Mouse (Mus musculus) embryo, embryonic 11 days (tissue): ENCODE data around the gene Defb26.

ENCODE experiments used
- DNase-seq: peaks from one replicate; pipeline ENCODE4 v3.0.0-alpha.2; 2015

Gene Defb26

DNA sequence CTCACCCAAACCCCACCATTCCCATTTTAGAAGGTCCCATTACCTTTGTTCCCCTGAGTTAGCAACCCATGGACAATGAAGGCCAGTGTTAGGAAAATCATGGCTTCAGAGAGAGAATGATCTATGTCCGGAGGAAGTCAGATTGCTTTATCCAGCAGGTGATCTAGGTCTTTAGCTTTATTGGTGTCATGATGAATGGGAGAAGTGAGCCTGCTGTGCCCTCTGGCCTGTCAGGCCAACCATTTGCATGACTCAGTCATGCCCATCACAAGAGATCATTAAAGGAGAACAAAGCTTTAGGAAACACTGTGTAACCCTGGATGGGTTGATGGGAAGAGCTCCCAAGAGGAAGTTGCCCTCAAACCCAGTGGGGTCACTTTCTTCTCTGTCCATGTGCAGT is at the start of gene Defb26:
Gene Defb26, minus strand, starts transcription at position 101 of the 400 bp plus-strand sequence.
- no peak for DNase-seq

DNA sequence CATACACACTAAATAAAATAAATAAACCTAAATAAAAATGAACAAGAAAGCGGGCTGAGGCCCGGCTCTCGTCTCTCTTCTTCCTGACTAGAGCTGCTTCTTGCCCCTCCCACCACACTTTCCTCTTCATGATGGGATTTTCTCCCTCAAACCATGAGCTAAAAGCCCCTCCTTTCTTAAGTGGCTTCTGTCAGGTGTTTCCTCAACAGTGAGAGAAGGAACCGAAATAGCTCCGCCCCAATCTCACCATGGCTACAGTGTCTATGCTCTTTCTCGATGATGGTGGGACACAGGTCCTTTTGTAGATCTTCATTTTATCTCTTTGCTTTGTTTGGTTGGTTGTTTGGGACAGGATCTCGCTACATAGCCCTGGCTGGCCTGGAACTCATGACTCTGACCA is 45.2 kb upstream of the Defb26 start:
- no peak for DNase-seq

DNA sequence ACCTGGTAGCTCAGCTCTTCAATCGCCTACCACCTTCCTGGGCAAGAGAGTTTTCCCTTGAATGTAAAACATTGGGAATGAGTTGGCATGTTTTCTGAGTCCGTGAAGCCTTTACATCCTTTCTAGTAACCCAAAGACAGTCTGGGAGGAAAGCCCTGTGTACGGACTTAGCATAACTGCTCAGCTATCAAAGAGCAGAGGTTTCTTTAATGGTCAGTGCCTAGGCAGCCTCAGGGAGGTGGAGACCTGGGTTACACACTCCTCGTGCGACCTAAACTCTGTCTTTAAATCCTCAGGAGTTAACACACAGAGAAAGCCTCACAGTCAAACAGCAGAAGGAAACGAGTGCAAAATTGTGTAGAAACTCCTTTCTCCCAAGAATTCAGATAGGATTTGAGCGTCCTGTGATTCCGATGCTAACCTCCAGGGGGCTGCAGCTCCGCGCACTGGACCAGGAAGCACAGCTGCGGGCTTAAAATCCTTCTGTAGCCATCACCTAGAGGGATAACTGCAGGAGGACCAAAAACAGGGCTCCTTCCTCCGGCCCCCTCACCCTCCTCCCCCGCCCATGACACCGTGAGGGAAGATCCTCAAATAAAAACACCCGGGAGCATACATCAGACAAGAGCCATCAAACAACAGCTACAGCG is 42.4 kb upstream of the Defb26 start:
- DNase-seq: peak; percentile 84

DNA sequence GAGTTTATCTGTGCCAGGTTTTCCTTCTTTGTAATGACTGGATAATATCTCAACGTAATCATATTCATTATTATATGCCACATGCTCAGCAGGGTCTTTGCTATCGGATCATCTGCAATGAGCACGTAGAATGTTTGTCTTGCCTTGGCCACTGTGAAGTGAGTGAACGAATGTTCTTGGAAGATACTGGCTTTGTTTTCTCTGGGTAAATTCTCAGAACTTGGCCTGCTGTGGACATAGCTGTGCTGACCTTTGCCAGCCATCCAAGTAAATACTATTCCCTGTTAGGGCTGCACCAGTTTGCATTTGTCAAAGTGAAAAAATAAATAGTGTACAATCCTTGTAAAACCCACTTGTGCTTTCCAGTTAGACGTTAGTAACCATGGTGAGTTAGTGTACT is 36.6 kb upstream of the Defb26 start:
- no peak for DNase-seq

DNA sequence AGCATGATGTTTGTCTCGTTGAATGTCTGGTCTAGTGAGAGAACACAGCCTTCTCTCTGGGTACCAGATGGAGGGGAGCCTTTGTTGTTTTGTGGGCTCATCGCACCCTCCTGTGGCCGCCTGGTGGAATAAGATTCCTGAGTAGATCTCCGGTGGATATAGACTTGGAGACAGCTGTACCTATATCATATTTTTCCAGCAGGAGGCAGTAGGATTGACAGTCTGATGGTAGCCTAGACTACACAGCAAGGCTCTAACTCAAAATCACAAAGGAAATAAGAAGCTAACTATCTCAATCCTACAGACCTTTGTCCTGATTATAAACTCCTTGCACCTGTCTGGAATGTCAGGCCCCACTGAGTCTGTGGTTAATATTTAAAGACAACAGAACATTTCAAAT is 33.2 kb upstream of the Defb26 start:
- DNase-seq: peak; percentile 71

DNA sequence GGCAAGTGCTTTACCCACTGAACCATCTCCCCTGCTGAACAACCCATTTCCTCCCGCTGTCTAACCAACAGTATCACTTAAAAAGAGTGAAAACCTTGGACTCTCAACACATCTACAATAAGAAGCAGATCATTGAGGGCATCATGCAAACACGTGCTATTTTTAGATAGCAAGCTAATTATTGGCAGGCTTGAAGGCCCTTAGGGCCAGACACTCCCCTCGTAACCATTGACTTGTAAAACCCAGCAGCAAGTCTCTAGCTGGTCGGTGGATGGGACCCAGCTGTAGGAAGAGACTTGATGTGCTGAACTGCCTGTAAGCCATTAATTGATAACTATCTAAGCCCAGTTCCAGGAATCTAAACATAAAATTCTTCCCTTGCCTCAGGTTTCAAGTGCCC is 32.0 kb upstream of the Defb26 start:
- no peak for DNase-seq

DNA sequence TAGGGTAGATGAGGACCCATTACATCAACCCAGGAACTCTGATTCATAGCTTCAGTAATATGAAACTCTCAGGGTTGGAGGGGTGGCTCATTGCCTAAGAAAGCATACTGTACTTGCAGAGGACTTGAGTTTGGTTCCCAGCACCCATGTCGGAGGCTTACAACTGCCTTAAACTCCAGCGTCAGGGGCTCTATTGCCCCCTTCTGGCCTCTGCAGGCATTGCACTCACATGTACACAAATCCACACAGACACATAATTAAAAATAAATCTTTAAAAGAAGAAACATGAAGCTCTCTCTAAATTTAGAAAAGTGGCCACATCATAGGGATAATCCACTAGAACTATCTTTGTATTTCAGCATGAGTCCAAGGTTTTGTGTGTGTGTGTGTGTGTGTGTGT is 31.4 kb upstream of the Defb26 start:
- DNase-seq: no peak

DNA sequence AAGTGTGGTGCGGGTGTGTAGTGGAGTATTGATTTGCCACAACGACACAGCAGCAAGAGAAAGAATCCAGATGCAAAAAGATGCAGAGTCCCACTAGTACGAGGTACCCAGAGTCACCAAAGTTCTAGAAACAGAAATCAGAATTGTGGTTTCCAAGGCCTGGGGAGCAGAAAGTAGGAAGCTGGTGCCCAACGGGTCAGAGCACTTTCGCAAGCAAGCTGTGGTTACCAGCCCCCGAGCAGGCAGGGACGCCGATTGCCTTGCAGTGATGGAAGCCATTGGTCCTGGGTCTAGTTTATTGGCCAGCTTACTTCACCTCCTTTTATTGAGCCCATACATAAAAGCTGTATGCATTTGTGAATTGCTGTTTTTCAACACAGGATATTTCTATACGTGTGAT is 30.5 kb upstream of the Defb26 start:
- no peak for DNase-seq

DNA sequence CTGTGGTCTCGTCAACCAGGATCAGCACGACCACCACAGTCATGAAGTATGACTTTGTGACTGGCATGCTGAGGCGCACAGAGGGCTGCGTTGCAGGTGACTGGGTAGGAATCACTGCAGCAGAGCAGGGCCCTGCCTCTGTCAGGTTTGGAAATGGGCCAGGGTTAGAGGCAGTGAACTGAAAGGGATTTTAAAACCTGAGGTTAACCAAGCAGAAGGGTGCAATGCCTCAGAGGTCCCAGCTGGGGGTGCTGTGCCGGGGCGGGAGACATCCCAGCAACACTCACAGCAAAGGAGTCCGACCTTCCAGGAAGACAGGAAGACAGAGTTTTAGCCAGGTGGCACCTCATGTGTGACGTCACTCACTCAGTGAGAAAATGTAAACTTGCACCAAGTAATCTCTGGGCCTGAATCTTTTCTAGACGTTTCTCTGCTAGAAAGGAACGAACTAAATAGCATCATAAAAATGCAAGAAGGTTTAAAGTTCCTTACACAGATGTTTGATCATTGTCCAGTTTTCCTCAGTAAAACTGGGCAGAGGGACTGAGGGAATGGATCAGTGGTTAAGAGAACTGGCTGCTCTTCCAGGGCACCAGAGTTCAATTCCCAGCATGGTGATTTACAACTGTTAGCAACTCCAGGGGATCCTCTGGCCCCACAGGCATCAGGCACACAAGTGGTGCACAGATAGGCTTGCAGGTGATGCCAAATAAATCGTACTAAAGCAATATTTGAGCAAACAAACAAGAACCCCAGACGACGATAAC is 28.6 kb upstream of the Defb26 start, which contains the start of gene Defb29:
Gene Defb29, minus strand, starts transcription at position 155 of the 767 bp plus-strand sequence.
- DNase-seq: no peak

DNA sequence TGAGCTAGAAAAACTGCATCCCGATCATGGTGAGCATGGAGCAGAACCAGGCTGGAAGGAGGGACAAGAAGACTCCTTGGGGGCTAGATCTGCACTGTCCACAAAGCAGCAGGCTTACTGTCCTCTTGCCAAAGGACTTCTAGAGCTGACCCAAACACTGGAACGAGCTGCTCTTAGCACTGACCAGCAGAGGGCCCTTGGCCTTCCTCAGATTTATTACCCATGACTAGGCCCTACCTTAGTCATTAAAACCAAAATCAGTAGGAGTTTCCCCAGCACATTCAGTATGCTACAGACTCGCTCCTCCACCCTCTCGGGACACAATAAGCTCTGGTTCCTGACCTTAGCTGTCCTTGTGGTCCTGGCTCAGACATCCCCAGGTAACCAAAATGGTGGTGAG is 6.5 kb upstream of the Defb26 start, which contains the start of gene Defb28:
Gene Defb28, plus strand, starts transcription at position 275 of the 400 bp plus-strand sequence.
- DNase-seq: peak; percentile 7

DNA sequence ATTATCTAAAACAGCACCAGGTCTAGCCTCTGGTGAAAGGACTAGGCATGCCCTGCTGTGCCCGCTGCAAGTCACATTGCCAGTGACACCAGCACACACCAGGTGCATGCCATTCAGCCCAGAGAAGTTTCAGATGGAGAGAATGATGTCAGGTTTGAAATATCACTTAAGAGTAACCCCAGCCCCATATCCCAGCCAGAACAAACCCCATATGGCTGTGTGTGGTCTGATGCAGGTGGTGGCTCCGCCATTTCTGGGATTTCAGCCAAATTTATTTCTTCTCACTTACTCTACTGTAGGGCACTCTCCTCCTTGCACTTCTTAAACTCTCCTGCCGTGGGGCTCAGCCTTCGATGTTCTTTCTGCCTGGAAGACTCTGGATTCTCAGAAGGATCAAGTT is 4.6 kb upstream of the Defb26 start:
- DNase-seq: no peak

DNA sequence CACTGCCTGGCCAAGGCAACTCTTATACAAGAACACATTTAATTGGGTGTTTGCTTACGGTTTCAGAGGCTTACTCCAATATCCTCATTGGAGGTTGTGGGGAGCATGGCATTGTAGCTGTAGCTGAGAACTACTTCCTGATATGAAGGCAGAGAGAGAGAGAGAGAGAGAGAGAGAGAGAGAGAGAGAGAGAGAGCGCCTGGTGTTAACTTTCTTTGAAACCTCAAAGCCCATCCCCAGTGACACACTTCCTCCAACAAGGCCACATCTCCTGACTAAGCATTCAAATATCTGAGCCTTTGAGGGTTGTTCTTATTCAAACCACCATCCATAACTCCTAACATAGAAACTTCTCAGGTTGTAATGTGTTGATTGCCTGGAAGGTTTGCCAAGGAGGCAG is 7.5 kb downstream of the Defb26 start:
- no peak for DNase-seq

DNA sequence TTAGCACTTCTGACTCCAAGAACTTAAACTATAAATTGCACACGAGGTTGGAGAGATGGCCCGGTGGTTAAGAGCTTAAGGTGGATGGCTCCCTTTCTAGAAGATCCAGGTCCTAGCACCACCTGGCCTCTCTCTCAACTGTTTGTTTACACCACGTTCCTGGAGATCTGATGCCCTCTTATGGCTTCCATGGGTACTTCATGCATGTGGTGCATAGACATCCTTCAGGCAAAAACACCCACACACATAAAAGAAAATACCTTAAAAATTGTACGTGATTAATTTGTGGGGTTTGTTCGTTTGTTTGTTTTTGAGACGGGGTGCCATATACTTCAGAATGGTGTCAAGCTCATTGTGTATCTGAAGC is 10.6 kb downstream of the Defb26 start:
- no peak for DNase-seq

DNA sequence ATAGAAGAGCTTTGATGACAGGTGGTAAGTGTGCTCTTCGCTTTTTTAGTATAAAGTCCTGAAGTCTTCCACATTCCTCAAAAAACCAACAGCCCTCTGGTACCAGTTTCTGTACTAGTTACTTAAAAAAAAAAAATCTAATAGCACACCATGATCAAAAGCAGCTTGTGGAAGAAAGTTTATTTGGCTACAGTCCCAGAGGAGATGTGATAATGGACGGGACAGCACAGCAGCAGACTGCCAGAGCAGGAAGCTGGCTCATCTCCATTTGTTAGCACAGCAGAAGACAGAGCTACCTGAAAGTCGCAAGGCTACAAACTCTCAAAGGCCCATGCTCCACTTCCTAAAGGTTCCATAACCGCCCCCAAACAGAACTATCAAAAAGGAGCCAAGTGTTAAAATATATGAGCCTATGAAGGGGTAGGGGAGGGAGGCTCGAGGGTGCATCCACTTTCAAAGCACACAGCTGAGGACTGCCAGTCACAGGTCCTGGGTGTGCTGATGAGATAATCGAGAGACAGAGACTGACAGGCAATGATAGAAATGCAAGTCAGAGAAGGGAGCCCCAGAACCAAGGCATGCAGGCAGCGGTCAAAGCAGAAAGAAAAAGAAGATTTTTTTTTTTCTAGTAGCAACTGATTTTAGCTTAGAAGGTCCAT is 11.2 kb downstream of the Defb26 start:
- DNase-seq: no peak

DNA sequence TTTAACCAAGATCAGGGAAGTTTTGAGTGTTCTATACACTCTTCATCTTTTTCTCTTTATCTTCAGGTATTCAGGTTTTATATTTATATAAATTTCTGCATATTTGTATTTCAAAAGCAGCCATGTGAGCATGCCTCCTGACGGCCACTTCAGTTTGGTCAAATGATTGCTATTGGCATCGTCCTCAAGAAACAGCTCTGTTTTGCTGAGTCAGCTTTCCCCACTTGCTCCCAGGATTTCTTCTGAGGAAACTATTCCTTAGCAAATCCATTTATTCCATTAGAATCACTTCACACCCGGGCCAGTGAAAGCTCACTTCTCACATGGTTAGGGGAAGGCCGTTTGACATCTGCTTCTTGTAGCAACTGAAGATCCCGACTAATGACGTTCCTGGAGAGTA is 13.5 kb downstream of the Defb26 start:
- no peak for DNase-seq

DNA sequence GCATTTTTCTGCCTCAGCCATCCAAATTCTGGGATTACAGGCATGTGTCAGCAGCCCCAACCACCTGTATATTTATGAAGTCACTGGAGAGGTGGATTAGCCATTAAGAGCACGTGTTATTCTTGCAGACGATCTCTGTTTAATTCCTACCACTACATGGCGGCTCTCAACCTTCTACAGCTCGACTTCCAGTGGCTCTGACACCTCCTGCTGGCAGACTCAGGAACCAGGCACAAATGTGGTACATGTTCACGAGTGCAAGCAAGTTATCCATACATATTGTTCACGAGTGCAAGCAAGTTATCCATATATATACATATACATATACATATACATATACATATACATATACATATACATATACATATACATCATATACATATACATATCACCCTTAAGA is 18.3 kb downstream of the Defb26 start:
- DNase-seq: no peak

DNA sequence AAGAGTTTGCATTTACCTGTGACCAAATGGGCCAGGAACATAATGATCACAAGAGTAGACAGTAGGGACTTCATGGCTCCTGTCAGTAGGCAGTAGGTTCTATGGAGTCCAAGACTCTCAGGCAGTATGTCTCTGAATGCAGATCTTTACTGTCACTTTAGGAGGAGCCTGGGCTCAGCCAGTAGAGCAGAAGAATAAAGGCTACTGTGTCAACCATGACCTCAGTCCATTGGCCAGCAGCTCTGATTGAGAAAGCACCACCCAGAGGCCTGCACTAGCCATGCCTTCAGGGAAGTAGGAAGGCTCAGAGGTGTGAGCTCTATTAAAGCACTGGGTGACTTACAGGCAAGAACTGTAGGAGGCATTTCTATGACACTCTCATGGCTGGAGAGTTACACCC is 21.5 kb downstream of the Defb26 start, which contains the start of gene Defb22:
Gene Defb22, minus strand, starts transcription at position 101 of the 400 bp plus-strand sequence.
- DNase-seq: no peak

DNA sequence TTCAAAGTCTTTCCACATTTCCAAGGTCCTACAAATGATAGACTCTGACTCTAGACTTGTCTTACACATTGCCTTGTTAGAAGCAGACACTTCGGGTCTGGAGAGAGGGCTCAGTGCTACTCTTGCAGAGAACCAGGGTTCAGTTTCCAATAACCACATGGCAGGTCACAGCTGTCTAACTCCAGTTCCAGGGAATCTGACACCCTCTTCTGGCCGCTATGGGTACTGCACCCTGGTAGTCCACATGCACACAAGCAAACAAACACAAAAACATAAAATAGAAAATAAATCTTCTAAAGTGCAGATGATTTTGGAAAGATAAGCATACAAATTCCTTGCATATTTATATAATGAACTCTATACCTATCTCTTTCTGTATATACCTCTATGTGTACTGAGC is 24.5 kb downstream of the Defb26 start:
- no peak for DNase-seq

DNA sequence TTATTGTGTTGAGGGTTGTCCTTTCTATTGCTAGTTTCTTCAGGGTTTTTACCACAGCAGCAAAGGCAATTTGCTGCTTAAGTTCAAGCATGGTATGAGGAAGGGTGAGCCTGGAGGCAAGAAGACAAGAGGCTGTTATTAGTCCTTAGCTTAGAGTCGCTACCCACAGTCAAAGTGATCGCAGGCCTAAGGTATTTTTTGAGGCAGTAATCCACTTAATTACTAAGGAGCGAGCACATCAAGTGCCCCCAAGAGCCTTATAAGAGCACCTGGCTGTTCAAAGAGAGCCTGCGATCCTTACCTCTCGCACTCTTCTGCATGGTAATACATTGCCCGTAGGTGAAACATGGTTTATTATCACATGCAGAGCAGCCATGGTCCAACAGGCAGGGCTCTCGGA is 29.8 kb downstream of the Defb26 start:
- DNase-seq: no peak

DNA sequence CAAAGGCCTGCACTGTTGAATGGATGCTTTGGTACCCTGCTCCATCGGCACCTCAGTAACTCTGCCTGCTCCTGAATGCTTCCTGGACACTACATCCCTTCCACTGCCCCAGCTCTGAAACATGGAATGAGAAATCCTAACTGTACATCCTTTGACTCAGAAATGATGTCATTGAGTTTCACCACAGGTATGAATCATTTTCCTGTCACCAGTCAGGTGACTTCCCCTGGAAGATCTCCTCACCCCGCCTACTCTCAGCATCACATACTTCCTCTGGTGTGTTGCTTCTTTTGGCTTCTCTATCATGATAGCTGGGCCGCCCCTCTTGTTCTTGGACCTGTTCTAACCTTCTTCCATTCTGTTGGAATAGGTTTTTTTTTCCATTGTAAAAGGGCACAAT is 30.6 kb downstream of the Defb26 start:
- DNase-seq: no peak

DNA sequence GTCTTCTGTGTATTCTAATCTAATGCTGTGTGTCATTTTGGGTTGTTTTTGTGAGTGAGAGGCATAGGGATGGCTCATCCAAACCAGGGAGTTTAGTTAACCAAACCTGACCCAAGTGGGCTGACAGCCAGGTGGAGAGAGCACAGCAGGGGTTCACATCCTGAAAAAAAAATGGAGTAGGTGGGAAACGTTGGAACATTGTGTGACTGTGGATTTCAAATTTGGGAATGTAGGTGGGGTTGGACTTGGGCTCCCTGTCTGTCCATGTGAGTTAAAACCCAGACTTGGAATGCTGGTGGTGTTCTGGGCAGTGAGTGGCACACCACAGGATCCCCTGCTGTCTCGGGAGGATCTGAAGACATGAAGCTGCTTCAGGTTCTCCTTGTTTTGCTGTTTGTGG is 34.7 kb downstream of the Defb26 start, which contains the start of gene Defb20:
Gene Defb20, plus strand, starts transcription at position 301 of the 400 bp plus-strand sequence.
- DNase-seq: no peak

DNA sequence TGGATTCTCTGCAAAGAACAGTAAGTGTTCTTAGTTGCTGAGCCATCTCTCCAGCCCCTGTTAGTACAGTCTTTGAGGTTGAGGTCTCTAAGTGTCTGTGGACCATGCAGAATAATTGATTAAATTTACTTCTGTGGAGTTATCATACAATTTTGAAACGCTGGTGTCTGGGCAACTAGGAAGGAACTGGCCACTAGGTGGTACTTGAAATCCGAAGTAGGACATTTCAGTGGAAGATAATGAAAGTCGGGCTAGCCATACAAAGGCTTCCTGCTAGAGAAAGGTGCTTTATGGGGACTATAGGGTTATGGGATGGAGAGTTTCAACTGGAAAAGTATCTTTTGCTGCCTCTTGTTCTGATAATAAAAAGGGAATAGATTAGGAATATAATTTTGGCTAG is 39.1 kb downstream of the Defb26 start:
- DNase-seq: no peak

DNA sequence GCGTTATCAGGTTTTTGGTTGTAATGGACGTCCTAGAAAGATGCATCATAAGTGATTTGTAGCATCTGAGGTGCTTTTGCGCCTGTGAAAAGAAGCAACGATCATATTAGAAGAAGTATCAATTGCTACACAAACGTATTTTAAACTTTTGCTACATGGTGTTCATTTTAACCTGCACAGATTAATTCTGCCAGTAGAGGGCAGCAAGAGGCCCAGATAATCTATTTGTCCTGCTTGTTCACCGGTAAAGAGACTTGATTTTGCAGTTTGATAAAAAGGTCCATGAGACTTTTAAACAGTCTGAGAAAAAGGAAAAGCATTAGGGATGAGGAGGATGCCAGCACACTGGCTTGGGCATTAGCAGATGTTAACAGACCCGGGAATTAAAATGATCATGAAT is 40.5 kb downstream of the Defb26 start:
- DNase-seq: peak; percentile 58

DNA sequence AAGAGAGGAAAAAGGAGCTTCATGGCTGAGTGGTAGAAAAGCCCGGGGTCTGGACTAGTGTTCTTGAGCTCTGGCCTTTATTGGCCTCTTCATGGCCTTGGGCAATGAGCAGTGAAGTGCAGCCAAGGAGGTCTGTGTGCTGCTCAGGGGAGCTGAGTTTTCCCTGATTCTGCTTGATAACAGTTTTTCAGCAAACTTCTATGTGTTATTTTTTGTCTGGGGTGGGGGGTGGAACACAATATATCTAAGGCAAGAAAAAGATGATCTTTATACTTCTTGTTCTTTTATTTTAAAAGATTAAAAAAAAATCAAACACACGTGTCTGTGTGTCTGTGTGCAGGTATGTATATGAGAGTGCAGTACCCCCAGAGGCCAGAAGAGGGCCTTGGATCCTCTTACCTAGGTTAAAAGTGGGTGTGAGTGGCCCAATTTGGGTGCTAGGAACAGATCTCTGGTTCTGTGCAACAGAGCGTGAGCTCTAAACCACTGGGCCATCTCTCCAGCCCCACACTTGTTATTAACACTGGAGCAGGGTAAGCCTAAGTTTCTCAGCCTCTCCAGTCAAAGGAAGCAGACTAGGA is 46.8 kb downstream of the Defb26 start, which contains the start of gene Defb23:
Gene Defb23, minus strand, starts transcription at position 51 of the 581 bp plus-strand sequence.
- DNase-seq: no peak
